Mouse (Mus musculus): ENCODE measurements around the gene Sri.
"Not testable (repeated sequence)": the region's sequence is repeated elsewhere in the genome, so short reads cannot be mapped to it uniquely, and the experiment has no call there.

Gene Sri

DNA sequence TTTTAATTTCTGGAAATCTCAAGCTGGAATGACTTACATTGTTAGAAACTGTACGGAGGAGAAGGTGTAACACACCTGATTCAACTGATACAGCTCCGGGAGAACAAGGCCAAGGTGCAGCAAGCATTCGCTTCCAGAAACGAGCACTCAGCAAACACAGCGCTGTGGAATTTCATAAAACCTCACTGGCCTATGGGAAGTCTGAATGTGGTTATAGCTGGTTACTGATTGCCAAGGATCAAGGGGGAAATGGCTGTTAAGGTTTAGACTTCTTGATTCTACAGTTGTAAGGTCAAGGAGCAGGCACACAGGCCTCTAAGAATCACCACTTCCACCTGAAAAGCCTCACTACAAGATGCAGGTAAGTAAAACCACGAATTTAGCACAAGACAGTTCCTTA is at the start of gene Sri:
Sri (plus strand) TSS at position 224 of the 400 bp plus-strand sequence.
- DNase-seq (ENCODE audit: low spot score in 2 of 2): no peak

DNA sequence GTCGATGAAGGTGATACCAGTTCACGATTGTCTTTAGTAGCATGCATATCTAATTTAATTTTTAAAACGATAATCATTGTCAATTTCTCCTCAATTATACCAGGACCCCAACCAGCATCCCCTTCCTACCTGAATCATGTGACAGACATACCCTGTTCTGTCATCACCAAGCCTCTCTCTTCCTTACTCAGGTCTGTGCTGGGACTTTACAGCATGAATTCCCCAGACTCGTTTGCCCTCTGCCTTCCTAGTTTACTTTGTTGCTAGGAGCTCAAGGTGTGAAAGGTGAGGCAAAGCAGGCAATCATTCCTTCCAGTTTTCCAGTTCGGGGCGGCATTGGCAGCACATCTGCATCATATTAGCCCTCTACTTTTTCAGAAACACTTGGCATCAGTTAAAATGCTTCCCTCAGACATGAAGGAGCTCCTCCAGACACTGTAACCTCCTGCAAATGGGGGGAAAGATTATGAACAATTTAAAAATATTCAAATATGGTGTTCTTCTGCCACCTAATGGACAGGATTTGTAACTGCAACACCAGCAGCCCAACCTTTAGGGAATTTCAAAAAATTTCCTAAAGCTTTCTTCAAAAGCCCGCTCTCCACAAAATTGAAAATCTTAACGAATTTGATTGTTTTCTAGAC is 49.4 kb upstream of the Sri start:
- DNase-seq (ENCODE audit: low spot score in 2 of 2): no peak

GRCm38 (mm10) chr5:7997086-7997485 is 48.8 kb upstream of the Sri start:
- DNase-seq (ENCODE audit: low spot score in 2 of 2): no peak

GRCm38 (mm10) chr5:8000466-8000865 is 45.4 kb upstream of the Sri start:
- no peak for DNase-seq (ENCODE audit: low spot score in 2 of 2)

- no peak for DNase-seq (ENCODE audit: low spot score in 2 of 2)
Measured at GRCm38 (mm10) chr5:8002827-8003226, 43.1 kb upstream of the Sri start.

DNA sequence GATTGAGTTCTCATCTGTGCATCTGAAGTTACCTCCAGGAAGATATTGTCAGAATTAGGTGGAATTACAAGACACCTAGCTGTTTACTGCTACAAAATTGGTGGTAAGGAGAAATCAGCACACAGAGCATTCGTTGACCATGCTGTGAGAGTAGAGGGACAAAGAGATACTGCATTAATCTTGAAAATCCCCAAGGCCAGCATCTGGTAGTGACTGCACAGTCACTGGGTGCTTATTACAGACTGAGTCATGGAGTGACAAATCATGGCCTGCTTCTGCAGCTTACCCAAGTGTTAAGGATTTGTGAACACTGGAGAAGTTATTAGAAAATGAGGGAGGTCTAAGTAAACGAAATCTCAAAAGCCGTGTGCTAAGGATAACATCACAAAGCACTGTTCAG is 32.6 kb upstream of the Sri start:
- no peak for DNase-seq (ENCODE audit: low spot score in 2 of 2)

DNA sequence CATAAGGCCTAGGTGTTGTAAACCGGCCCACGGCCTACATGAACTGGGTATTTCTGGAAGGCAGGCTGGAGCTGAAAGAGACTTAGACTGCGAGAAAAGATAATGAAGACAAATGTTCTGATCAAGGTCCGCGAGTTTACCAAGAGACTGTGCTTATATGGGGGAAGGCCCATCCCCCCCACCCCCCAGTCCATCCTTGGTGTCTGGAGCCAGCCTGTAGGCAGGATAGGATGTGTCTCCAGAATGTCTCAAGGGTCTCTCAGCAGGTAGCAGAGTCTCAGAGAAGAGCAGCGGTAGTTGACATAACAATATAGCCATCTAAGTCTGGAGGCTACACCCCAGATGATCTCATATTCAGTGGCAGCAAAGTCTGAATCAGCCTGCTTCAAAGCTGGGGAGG is 11.3 kb upstream of the Sri start:
- DNase-seq (ENCODE audit: low spot score in 2 of 2): not testable (repeated sequence)

DNA sequence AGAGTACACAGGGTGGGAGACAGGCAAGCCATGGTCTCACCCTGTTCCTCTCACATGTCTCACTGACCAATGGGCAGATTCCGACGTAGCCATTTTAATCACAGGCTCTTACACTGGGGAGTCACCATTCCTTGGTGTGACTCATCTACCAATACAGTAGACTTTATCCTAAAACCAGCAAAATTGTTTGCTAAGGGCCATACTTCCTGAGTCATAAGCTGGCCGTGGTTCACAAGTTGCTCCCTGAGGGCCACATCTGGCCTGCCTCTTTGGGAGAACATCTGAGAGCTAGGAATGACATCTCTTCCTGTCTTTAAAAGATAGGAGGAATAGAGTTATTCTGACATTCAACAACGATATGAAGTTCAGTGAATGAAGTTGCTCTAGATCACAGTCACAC is 7.9 kb downstream of the Sri start:
- DNase-seq (ENCODE audit: low spot score in 2 of 2): no peak

- DNase-seq (ENCODE audit: low spot score in 2 of 2): peak; percentile 29 to 46
Measured at GRCm38 (mm10) chr5:8055721-8056129, 9.8 kb downstream of the Sri start.

DNA sequence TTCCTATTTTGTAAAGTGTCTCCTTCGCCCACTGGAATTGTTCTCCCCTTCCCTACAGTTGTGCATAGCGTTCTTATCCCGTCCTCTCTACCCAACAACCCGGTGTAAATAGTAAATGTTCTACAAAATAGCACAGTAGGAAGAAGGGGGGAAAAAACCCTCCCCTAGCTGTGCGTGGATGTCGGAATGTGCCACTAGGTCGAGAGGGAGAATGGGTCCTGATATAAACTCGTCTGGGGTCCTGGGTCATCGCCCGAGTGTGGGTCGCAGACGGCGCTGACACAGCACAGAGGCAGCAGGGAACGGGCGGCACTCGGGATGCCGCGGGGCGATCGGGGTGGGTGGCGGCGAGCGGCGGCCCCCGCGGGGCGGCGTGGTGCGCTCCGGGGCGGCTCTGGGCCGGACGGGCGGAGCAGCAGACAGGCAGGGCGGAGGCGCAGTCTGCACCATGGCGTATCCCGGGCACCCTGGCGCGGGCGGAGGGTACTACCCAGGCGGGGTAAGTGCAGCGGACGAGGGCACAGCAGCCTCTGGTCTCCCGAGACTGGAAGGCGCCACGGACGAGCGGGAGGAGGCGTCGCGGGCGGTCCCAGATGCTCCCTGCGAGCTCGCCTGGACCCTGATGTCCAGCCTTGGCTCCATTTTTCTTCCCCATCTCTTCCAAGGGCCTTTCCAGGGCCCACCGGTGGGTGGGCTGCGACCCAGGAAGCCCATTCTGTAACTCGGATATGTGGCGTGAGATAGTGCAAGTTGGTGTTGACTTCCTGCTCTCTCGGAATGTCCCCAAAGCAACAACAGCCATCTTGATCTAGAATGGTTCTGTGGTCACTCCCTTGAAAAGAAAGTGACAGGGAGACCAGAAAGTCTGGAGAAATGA is 10.5 kb downstream of the Sri start:
- DNase-seq (ENCODE audit: low spot score in 2 of 2): peak; percentile 85 to 88

DNA sequence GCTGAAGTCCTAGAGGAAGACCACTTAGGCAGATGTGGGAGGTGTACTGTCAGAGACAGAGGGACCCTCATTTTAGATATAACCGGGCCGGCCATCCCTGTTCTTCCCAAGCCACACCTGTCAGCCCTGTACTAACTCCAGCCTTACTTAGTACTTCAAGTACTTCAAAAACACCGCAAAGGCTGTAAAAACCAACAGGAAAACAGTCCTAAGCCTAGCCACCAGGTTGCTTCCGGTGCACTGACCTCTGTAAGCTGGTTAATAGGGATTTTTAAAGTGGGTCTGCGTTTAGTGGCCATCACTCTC is 11.1 kb downstream of the Sri start:
- no peak for DNase-seq (ENCODE audit: low spot score in 2 of 2)

DNA sequence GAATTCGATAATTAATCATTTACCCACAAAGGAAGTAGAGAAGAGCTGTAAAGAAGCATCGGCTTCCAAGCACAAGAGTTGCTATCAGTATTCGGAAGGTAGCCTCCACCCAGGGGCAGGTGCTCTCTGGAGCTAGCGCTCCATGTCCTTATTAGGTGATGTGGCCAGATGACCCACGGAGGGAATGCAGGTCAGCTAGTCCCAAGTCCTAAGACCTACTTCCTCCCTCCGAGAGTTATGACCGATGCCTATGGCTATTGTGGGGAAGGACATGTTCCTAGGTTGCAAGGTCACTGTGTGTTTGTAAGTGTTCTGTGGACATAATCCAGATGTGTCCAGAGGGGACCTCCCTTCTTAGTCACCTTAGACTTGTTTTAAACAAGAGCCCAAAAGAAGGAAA is 12.2 kb downstream of the Sri start:
- no peak for DNase-seq (ENCODE audit: low spot score in 2 of 2)

DNA sequence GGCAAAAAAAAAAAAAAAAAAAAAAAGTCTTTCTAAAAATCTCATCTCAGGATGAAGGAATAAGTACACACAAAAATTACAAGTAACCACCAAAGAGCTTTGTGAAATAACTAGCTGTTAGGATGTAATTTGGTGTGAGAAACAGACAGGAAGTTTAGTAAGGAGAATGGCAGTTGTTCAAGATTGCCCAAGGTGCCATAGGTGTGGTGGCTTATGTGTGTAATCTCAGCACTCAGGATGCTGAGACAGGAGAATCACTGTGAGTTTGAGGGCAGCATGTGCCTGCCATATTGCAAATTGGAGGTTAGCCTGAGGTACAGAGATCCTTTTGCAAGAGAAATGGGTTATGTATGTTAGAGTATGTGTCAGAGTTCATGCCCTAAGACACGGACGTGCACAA is 16.6 kb downstream of the Sri start:
- DNase-seq (ENCODE audit: low spot score in 2 of 2): no peak

- peak in 1 of 2 experiments; percentile 9 for DNase-seq (ENCODE audit: low spot score in 2 of 2)
Measured at GRCm38 (mm10) chr5:8063207-8063606, 17.3 kb downstream of the Sri start.

DNA sequence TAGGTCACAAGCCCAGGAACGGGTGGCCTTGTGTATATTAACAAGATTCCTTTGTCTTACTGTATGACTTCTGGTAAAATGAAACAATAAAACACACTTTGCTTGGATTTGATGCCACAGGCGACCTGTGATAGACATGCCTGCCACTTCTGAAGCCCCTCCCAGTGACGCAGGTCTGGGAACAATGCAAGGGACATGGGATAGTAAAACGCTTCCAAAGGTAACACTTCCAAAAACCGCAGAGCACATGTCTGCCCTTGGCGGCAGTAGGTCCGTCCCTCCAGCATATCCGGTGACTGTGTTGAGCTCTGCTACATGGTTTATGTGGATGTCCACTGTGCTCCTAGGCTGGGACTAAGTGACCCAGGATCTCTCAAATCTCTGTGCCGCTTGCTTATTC is 27.5 kb downstream of the Sri start:
- no peak for DNase-seq (ENCODE audit: low spot score in 2 of 2)

GRCm38 (mm10) chr5:8073901-8074561 is 28.2 kb downstream of the Sri start:
- DNase-seq (ENCODE audit: low spot score in 2 of 2): no peak

DNA sequence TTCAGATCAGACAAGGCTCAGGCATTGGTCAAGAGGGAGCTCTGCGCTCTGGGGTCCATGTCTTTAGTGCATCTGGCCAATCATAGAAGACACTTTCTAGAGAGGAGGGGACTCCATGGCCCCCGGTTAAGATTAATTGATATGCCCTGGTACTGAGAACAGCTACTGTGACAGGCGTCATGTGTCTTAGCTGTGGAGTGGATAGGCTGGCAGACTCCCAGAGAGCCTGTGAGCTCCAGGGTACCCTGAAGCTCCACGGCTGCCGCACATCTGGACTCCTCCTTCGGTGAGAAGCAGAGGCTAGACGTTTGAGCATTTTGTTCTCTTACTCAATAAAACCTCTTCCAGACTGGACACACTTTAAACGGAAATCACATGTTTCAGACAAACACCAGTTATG is 31.6 kb downstream of the Sri start:
- no peak for DNase-seq (ENCODE audit: low spot score in 2 of 2)

DNA sequence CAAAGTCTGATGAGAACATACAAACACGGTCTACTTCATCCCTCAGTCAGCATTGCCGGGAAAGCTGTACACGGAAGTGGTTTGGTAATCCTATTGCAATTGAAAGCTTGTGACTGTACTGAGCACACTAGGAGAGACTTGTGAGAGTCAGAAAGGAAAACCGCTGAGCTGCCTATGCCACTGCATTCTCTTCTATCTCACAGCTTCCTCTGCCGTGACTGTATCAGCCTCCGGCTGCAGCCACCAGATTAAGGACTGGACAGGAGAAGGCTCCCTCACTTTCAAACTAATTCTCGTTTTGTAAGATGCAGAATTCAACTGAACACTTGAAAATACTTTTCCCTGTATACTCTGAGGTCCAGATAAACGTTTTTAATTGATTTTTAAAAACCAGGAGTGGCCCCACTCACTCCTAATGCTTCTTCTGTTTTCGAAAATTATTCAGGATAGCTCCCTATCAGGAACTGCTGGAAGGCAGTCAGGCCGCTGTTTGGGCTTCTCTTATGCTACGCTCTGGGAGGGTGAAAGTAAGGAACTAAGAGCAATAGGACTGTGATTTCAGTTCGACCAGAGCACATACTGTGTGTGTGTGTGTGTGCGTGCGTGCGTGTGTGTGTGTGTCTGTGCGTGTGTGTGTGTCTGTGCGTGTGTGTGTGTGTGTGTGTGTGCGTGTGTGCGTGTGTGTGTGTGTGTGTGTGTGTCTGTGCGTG is 37.1 kb downstream of the Sri start:
- no peak for DNase-seq (ENCODE audit: low spot score in 2 of 2)

GRCm38 (mm10) chr5:8085661-8086060 is 39.8 kb downstream of the Sri start:
- no peak for DNase-seq (ENCODE audit: low spot score in 2 of 2)

GRCm38 (mm10) chr5:8088147-8088546 is 42.3 kb downstream of the Sri start:
- DNase-seq (ENCODE audit: low spot score in 2 of 2): no peak

DNA sequence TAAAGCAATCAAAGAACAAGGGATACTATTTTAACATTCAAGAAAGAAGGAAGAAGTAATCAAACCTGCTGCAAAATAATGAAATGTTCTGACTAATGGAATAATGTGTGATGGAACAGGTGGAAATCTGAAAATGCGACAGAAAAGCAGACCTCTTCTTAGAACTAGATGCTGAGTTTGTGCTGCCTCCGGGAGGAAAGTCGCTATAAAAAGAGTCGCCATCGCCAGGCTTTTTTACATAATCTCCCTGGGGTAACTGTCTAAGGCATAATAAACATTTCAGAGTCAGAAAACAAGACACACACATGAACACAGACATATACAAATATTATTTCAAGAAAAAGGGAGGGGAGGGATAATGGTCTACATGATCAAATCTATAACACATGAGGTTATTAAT is 49.0 kb downstream of the Sri start:
- DNase-seq (ENCODE audit: low spot score in 2 of 2): no peak

DNA sequence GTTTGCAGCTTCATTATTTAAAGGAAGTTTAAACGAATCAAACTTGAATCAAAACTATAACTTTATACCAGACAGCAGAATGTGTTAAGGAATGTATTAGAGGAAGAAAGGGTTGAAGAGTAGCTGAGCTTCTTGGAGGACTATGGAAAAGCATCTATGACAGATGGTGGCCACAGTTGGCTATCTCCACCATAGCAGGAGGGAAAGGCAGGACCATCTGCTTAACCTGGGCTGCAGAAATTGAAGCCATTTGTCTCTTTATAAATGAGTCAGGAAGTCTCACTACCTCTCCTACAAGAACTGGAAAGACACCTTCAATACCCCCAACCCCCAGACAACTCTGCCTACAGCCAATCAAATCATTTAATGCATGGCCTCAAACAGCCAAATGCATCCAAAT is 49.8 kb downstream of the Sri start:
- DNase-seq (ENCODE audit: low spot score in 2 of 2): no peak
